Mouse (Mus musculus): ENCODE results near the gene Sipa1l1.

DNA sequence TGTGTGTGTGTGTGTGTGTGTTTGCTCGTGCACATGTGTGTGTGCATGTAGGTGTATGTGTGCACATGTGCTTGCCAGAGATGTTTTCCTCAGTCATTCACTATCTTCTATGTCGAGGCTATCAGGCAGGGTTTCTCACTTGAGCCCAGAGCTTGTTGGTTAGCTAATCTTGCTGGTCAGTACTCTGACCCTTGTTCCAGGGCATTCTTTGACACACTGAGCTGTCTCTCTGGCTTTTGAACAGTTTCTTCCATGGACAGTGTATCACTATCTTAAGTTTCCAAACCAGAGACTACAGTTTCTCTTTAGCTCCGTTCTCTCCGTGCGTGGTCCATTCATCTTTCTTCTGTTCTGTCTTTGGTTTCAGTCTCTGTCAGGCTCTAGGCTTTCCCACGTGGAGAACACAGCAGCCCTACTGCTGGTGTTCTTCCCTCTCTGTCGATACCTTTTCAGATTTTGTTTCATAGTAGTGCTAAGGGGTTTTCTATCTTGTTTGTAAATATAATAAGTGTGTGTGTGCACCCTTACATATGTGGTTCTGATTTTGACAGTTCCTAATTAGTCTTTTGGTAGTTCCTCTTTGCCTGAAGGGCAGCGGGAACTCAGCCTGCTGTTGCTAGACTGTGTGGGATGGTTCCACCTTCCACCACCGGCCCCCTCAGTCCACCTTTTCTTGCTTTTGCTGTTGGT lies 54.2 kb downstream of the Sipa1l1 start:
- no peak for TF ChIP-seq TAL1 (IDR thresholded peaks at IDR 0.05; ENCODE audit: low read length)
- no peak for TF ChIP-seq GATA1 (IDR thresholded peaks at IDR 0.05; ENCODE audit: low read length)

Data from erythroblast, embryonic 14.5 days (primary cell).